8 mouse cellular contexts compared by ENCODE assay signal in genomic region chr3:145923874-145924577, GRCm38 (mm10). TPM values are rescaled to one million over a fixed set of nuclear protein-coding genes. Genes with fewer than 3 reads are reported as not detected.
DNase-seq lines count a peak whose midpoint lies in the region; ATAC-seq and TF ChIP-seq lines count a peak whose summit lies in the region.

No protein-coding gene starts in this region.

- no peaks in the 10 kb centered on the region for H3K9me3 ChIP-seq in MEL (replicated peaks; ENCODE audit: insufficient read depth, low read length)
- no peaks in the 10 kb centered on the region for H3K9me3 ChIP-seq in forebrain, postnatal 0 days (ENCODE audit: low read length)
- no peaks in the 10 kb centered on the region for H3K9me3 ChIP-seq in lung, embryonic 15.5 days

- H3K79me2 ChIP-seq in MEL (ENCODE audit: control insufficient read depth, insufficient read depth, low read length, poor library complexity): peaks cover 29% of the 10 kb centered on the region

- peak; percentile 99 for DNase-seq in MEL (ENCODE audit: low read depth, low spot score)
- peak; percentile 98 to 99 for DNase-seq in cerebellum, adult 2 months
- peak; percentile 99 for DNase-seq in forebrain, postnatal 0 days
- peak; percentile 99 for DNase-seq in heart, postnatal 4 days
- DNase-seq in layer of hippocampus, adult 8-10 months (ENCODE audit: low spot score in 2 of 2): peak; percentile 99
- peak; percentile 99 for DNase-seq in ovary, adult 18-20 months (ENCODE audit: low spot score)
- DNase-seq in thymus, postnatal 0 days (ENCODE audit: low spot score): peak; percentile 100

- peak overlapping the region; percentile 91 to 98 for H3K4me3 ChIP-seq in MEL (ENCODE audit: control insufficient read depth in 1 of 2, insufficient read depth in 1 of 2, low read depth in 2 of 2, low read length in 2 of 2)
- peak overlapping the region; percentile 85 for H3K4me3 ChIP-seq in cerebellum, adult 2 months (replicated peaks; ENCODE audit: insufficient read depth, low read depth, low read length)
- peak overlapping the region; percentile 88 for H3K4me3 ChIP-seq in forebrain, postnatal 0 days (ENCODE audit: low read depth, low read length)
- peak overlapping the region; percentile 81 for H3K4me3 ChIP-seq in lung, embryonic 15.5 days

- TF ChIP-seq EP300 in MEL (IDR thresholded peaks at IDR 0.05; ENCODE audit: low read depth in 1 of 2, low read length in 2 of 2): 0 out of 4 replicates have a peak, but pooled peaks of 1 of the 2 experiments have one; percentile 5

- no peak for TF ChIP-seq CTCF in MEL (IDR thresholded peaks at IDR 0.05 in 2 of 3, conservative IDR thresholded peaks at IDR 0.05 in 1 of 3; ENCODE audit: control insufficient read depth in 1 of 3, insufficient read depth in 1 of 3, low read depth in 2 of 3, low read length in 3 of 3, poor library complexity in 1 of 3, severe bottlenecking in 1 of 3)
- no peak for TF ChIP-seq CTCF in cerebellum, adult 2 months (IDR thresholded peaks at IDR 0.05; ENCODE audit: borderline replicate concordance, insufficient read depth, low read depth, low read length)
- TF ChIP-seq CTCF in forebrain, postnatal 0 days (IDR thresholded peaks at IDR 0.05; ENCODE audit: low read depth): 0 out of 2 replicates have a peak, but pooled peaks have one; percentile 8

- H3K9ac ChIP-seq in MEL (ENCODE audit: control insufficient read depth, low read depth, low read length, poor library complexity, severe bottlenecking): peak overlapping the region; percentile 96
- H3K9ac ChIP-seq in forebrain, postnatal 0 days: peak overlapping the region; percentile 72
- H3K9ac ChIP-seq in lung, embryonic 15.5 days: peak overlapping the region; percentile 89

- peak; percentile 20 to 77; a peak in 3 of 4 replicates for TF ChIP-seq POLR2A in MEL (IDR thresholded peaks at IDR 0.05; ENCODE audit: control insufficient read depth in 1 of 2, insufficient read depth in 1 of 2, low read depth in 1 of 2, low read length in 2 of 2, poor library complexity in 1 of 2)
- peak; percentile 78 for TF ChIP-seq POLR2A in cerebellum, adult 2 months (IDR thresholded peaks at IDR 0.05; ENCODE audit: borderline replicate concordance, insufficient read depth, low read length)

- under 1% methylated on average over 58 of the region's 58 CpGs for WGBS in cerebellum, adult 2 months
- 1% methylated on average over 55 of the region's 58 CpGs for WGBS in forebrain, postnatal 0 days
- WGBS in lung, embryonic 15.5 days: under 1% methylated on average over 58 of the region's 58 CpGs

- H3K36me3 ChIP-seq in MEL (ENCODE audit: control insufficient read depth in 1 of 2, insufficient read depth in 2 of 2, low read length in 2 of 2): peaks cover 0 to 19% of the 10 kb centered on the region in 2 experiments; a peak in 3 of 4 replicates
- no peaks in the 10 kb centered on the region for H3K36me3 ChIP-seq in forebrain, postnatal 0 days (ENCODE audit: insufficient read depth)
- H3K36me3 ChIP-seq in lung, embryonic 15.5 days: peaks cover 4% of the 10 kb centered on the region; the same call in 1 of the 2 replicates

- peaks cover 0 to 6% of the 10 kb centered on the region in 2 experiments; a peak in 2 of 4 replicates for H3K4me1 ChIP-seq in MEL (ENCODE audit: control insufficient read depth in 1 of 2, insufficient read depth in 2 of 2, low read length in 2 of 2)
- peaks cover 3% of the 10 kb centered on the region; the same call in 1 of the 2 replicates for H3K4me1 ChIP-seq in cerebellum, adult 2 months (ENCODE audit: control insufficient read depth, insufficient read depth, low read length)
- no peaks in the 10 kb centered on the region for H3K4me1 ChIP-seq in forebrain, postnatal 0 days (ENCODE audit: insufficient read depth)
- H3K4me1 ChIP-seq in lung, embryonic 15.5 days: peaks cover 25% of the 10 kb centered on the region

- no peak for TF ChIP-seq RAD21 in MEL (IDR thresholded peaks at IDR 0.05; ENCODE audit: low read depth, low read length)

- no peaks in the 10 kb centered on the region for H3K27me3 ChIP-seq in MEL (ENCODE audit: control insufficient read depth in 1 of 2, insufficient read depth in 2 of 2, low read length in 2 of 2)
- no peaks in the 10 kb centered on the region for H3K27me3 ChIP-seq in cerebellum, adult 2 months (ENCODE audit: control insufficient read depth, insufficient read depth, low read length)
- no peaks in the 10 kb centered on the region for H3K27me3 ChIP-seq in forebrain, postnatal 0 days (ENCODE audit: insufficient read depth, low read length)
- no peaks in the 10 kb centered on the region for H3K27me3 ChIP-seq in lung, embryonic 15.5 days

- peak; percentile 99 for ATAC-seq in forebrain, postnatal 0 days
- peak; percentile 99 for ATAC-seq in lung, embryonic 15.5 days (ENCODE audit: borderline replicate concordance, extremely low read depth, low FRiP score, low TSS enrichment)

- peak overlapping the region; percentile 78 for H3K4me2 ChIP-seq in forebrain, postnatal 0 days (ENCODE audit: low read depth)
- H3K4me2 ChIP-seq in lung, embryonic 15.5 days: peak overlapping the region; percentile 67

- peak overlapping the region; percentile 74 for H3K27ac ChIP-seq in MEL (ENCODE audit: control insufficient read depth, low read depth, low read length)
- peak overlapping the region; percentile 31 for H3K27ac ChIP-seq in cerebellum, adult 2 months (ENCODE audit: insufficient read depth, low read length)
- peak overlapping the region; percentile 93 for H3K27ac ChIP-seq in forebrain, postnatal 0 days (ENCODE audit: low read depth, low read length)
- H3K27ac ChIP-seq in lung, embryonic 15.5 days: peak overlapping the region; percentile 96

TF ChIP-seq in MEL, 35 proteins besides CTCF, POLR2A, EP300 and RAD21:
- TF ChIP-seq TCF12 (IDR thresholded peaks at IDR 0.05; ENCODE audit: low read depth, low read length) (peak; percentile 46; the same call in 1 of the 2 replicates), POLR2AphosphoS2 (IDR thresholded peaks at IDR 0.05; ENCODE audit: low read length) (peak; percentile 30; the same call in 1 of the 2 replicates), GABPA (IDR thresholded peaks at IDR 0.05; ENCODE audit: low read depth, low read length) (no peak), ETS1 (IDR thresholded peaks at IDR 0.05; ENCODE audit: low read depth, low read length) (peak; percentile 53; the same call in 1 of the 2 replicates), MAX (IDR thresholded peaks at IDR 0.05; ENCODE audit: low read length) (0 out of 2 replicates have a peak, but pooled peaks have one; percentile 21), E2F4 (IDR thresholded peaks at IDR 0.05; ENCODE audit: borderline replicate concordance, low read depth, low read length) (no peak), SMC3 (IDR thresholded peaks at IDR 0.05; ENCODE audit: low read depth, low read length) (no peak), SIN3A (IDR thresholded peaks at IDR 0.05; ENCODE audit: low read length) (peak; percentile 59; the same call in 1 of the 2 replicates), MYB (IDR thresholded peaks at IDR 0.05; ENCODE audit: low read depth, low read length) (no peak), ELF1 (IDR thresholded peaks at IDR 0.05; ENCODE audit: low read depth, low read length) (peak; percentile 79), JUND (IDR thresholded peaks at IDR 0.05; ENCODE audit: low read depth, low read length) (no peak), TBP (IDR thresholded peaks at IDR 0.05; ENCODE audit: low read depth, low read length) (peak; percentile 80), HCFC1 (IDR thresholded peaks at IDR 0.05; ENCODE audit: low read depth, low read length) (peak; percentile 80), RCOR1 (IDR thresholded peaks at IDR 0.05; ENCODE audit: low read depth, low read length) (no peak), MAZ (IDR thresholded peaks at IDR 0.05; ENCODE audit: low read depth, low read length) (peak; percentile 15; the same call in 1 of the 2 replicates), NELFE (IDR thresholded peaks at IDR 0.05; ENCODE audit: low read depth, low read length) (peak; percentile 77), ZMIZ1 (IDR thresholded peaks at IDR 0.05; ENCODE audit: low read depth, low read length) (peak; percentile 93), POLR2AphosphoS5 (IDR thresholded peaks at IDR 0.05; ENCODE audit: borderline replicate concordance, low read depth, low read length) (no peak)
TF ChIP-seq in MEL: peak in this region for 11.

RNA-seq across cellular contexts. Expression of gene Bcl10, which starts 1.4 kb away (rescaled TPM):
- total RNA-seq in MEL (2012; rRNA removed): 25.0 and 28.0 TPM in 2 replicates
- 10 to 100 TPM in 1 of 2 experiments, not detected in 1; 30.4 TPM for polyA plus RNA-seq in MEL (2012; ENCODE audit: insufficient read depth in 1 of 2, insufficient read length in 2 of 2, low read depth in 1 of 2, low replicate concordance in 2 of 2, missing spikeins in 1 of 2)
- polyA plus RNA-seq in cerebellum, adult 2 months (2012; rRNA removed): 14.1 and 15.0 TPM in 2 replicates
- total RNA-seq in forebrain, postnatal 0 days (2014; rRNA removed): 30.5 and 33.2 TPM in 2 replicates
- 34.4 and 38.1 TPM in 2 replicates for polyA plus RNA-seq in forebrain, postnatal 0 days (2015; fragmentation: Nextera tagmentation; extraction: Ambion mirVana)
- 10 to 100 TPM; 25.5 to 27.4 TPM for total RNA-seq in heart, postnatal 4 days (2021)
- total RNA-seq in layer of hippocampus, adult 8-10 months (2022): 10 to 100 TPM; 10.6 to 16.1 (median 14.2) TPM
- 52.8 and 53.0 TPM in 2 replicates for polyA plus RNA-seq in lung, embryonic 15.5 days (2015; fragmentation: Nextera tagmentation; extraction: Ambion mirVana)
- 82.5 and 88.6 TPM in 2 replicates for polyA plus RNA-seq in thymus, postnatal 0 days (2015; fragmentation: Nextera tagmentation; extraction: Ambion mirVana)

RNA-seq across cellular contexts. Expression of gene 2410004B18Rik, which starts 13.8 kb away (rescaled TPM):
- 32.1 and 32.3 TPM in 2 replicates for total RNA-seq in MEL (2012; rRNA removed)
- polyA plus RNA-seq in MEL (2012; ENCODE audit: insufficient read depth in 1 of 2, insufficient read length in 2 of 2, low read depth in 1 of 2, low replicate concordance in 2 of 2, missing spikeins in 1 of 2): 10 to 100 TPM in 1 of 2 experiments, not detected in 1; 42.3 TPM
- 44.3 and 47.9 TPM in 2 replicates for polyA plus RNA-seq in cerebellum, adult 2 months (2012; rRNA removed)
- total RNA-seq in forebrain, postnatal 0 days (2014; rRNA removed): 57.5 and 71.2 TPM in 2 replicates
- 96.4 and 97.3 TPM in 2 replicates for polyA plus RNA-seq in forebrain, postnatal 0 days (2015; fragmentation: Nextera tagmentation; extraction: Ambion mirVana)
- total RNA-seq in heart, postnatal 4 days (2021): 10 to 100 TPM; 24.8 to 25.5 TPM
- 10 to 100 TPM; 31.8 to 38.5 (median 33.2) TPM for total RNA-seq in layer of hippocampus, adult 8-10 months (2022)
- 50.4 and 52.4 TPM in 2 replicates for polyA plus RNA-seq in lung, embryonic 15.5 days (2015; fragmentation: Nextera tagmentation; extraction: Ambion mirVana)
- 42.1 and 42.2 TPM in 2 replicates for polyA plus RNA-seq in thymus, postnatal 0 days (2015; fragmentation: Nextera tagmentation; extraction: Ambion mirVana)

Comparison
In these comparisons a context has a peak if more than half of its experiments do, and no peak if none do; other contexts are left out.
1. Peak in every context shown above with its lines: DNase-seq, ATAC-seq, H3K4me3 ChIP-seq and H3K27ac ChIP-seq.
2. H3K27ac ChIP-seq: peak in every context shown above with its lines; median percentile 96 in lung, embryonic 15.5 days; 93 in forebrain, postnatal 0 days; 74 in MEL; 31 in cerebellum, adult 2 months.